Mouse (Mus musculus) neutrophil, adult 65 days (primary cell): Measurements from ENCODE around the gene Stk4. TPM values are rescaled to one million over a fixed set of nuclear protein-coding genes. Genes with fewer than 3 reads are reported as not detected.

Source experiments
- total RNA-seq: library from RNA; stranded (reverse); gene quantifications from 2 replicates; pipeline ENCODE4 v1.2.4, GENCODE M21; 2023

The Stk4 gene
- 146 and 165 TPM in 2 replicates for total RNA-seq

DNA sequence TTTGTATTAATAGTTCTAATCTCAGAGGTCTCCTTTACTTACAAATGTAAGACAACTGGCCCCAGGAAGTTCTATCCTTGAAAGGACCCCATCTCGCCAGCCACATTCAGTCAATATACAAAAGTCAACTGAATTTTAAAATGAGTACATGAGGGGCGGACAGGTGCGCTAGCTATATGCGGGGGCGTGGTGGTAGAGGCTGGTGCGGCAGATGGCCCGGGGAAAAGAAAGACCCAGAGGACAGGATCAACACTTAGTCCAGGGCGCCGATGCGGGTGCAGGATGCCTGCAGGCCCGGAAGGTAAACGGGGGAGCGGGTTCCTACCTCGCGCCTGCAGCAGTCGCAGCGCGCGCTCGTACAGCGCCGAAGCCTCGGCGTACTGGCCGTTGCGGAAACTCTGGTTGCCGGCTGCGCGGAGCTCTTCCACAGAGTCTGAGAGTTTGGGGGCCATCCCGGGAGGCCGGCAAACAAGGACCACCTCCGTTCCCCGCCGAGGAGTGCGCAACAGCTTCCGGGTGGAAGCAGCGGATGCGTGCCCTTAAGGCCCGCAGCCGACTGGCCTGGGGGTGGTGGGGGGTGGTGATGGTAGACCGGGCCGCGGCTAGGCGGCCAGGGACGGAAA, at the start of gene Stk4:
Gene Stk4 (plus strand): TSS at position 181 of the 623 bp plus-strand sequence.

DNA sequence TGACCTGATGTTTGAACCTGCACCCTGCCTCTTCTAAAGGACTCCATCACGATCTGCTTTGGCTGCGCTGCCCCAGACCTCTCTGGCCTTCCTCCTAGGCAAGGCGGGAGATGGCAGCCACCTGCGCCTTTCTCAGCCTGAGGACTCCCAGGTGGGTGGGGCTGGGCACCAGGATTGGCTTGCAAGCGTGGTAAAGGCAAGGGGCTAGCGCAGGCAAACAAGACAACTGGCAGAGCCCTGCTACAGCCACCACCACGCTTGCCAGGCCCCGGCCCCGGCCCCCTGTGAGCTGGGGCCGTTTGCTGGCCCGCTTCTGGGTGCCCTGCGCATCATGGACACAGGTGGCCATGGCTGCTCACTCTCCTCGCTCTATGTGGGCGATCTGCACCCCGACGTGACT, 45.0 kb upstream of the Stk4 start, which contains the start of gene Pabpc1l:
Gene Pabpc1l (plus strand): TSS at position 301 of the 400 bp plus-strand sequence.

DNA sequence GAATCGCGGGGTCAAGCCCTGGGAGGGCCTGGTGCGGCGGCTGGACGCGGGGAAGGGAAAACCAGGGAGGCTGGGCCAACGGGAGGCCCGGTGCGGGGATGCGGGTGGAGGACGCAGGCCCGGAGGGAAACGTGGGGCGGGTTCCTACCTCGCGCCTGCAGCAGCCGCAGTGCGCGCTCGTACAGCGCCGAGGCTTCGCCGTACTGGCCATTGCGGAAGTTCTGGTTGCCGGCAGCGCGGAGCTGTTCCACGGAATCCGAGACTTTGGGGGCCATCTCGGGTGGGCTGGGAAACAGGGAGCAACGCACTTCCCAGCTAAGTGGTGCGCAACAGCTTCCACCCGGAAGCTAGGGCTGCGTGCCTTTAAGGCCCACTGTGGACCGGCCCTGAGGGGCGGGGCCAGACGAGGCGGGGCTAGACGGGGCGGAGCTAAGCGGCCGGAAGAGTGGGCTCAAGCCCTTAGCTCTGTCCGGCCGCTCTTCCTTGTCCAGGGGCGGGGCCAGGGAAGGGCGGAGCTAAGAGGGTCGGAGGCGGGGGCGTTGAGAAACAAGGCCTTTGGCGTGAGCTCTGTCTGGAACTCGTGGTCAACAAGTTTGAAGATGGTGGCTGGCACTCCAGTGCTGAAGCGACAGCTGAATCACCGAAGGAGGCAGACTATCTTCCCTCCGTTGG, 779 bp downstream of the Stk4 start, which contains the start of gene Tomm34:
Gene Tomm34 (minus strand): TSS at position 405 of the 672 bp plus-strand sequence.

DNA sequence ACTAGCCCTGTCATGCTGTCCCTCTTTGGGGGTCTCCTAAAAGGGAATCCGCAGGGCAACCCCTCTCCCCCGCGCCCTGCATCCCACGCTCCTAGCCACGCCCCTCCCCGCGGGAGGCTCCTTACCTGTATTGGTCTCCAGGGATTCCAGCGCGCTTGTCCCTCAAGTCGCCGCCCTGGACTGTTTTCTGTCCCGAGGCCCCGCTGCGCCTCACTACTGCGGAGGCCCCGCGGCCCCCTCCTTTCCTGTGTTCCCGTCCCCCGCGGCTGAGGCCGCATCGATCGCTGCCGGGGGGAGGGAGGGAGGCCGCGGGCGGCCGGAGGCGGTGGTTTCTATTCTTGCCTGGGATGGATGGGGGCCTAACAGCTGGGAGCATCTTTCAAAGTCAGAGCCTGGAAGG, 100.8 kb downstream of the Stk4 start, which contains the start of gene Kcns1:
Gene Kcns1 (minus strand): TSS at position 212 of the 400 bp plus-strand sequence.

DNA sequence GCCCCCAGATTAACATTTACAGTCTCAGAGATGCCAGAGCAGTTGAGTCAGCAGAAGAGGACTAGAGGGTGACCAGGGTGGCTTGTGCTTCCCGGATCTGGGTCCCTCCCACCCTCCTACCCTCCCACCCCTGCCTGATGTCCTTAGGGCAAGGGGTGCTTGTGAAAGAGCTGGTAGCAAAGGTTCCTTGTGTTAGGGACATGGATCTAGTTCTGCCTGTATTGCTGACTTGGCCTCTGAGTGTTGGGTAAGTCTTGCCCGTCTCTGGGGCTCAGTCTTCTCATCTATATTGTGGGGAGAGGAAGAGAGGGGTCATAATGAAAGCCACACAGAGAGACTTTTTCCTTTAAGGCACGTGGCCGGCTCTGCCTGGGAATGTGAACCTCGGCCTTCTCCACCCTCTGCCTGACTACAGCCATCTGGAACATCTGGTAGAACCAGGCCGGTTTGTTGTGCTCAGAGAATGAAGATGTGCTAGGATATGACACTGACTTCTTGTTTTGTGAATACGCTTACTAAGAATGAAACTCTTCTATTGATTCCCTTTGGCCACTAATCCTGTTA, 112.7 kb downstream of the Stk4 start, which contains the start of gene Wfdc5:
Gene Wfdc5 (minus strand): TSS at position 51 of the 564 bp plus-strand sequence.

DNA sequence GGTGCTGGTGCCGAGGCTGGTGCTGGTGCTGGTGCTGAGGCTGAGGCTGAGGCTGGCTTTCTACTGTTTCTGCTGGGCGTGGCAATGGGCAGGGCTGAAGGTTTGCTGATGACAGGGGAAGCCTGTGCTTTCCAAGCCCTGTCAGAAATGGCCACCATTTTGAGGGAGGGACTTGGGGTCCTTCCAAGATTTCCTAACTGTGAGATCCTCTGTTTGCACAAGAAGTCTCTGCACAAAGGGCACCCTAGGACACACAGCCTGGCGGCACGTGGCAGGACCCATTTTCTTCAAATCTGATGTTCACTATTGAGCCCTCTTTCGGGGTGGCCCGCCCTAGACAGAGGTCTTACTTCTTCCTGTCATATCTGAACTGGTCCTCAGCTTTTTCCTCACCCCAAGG, 120.5 kb downstream of the Stk4 start, which contains the start of gene Wfdc12:
Gene Wfdc12 (minus strand): TSS at position 33 of the 400 bp plus-strand sequence.

DNA sequence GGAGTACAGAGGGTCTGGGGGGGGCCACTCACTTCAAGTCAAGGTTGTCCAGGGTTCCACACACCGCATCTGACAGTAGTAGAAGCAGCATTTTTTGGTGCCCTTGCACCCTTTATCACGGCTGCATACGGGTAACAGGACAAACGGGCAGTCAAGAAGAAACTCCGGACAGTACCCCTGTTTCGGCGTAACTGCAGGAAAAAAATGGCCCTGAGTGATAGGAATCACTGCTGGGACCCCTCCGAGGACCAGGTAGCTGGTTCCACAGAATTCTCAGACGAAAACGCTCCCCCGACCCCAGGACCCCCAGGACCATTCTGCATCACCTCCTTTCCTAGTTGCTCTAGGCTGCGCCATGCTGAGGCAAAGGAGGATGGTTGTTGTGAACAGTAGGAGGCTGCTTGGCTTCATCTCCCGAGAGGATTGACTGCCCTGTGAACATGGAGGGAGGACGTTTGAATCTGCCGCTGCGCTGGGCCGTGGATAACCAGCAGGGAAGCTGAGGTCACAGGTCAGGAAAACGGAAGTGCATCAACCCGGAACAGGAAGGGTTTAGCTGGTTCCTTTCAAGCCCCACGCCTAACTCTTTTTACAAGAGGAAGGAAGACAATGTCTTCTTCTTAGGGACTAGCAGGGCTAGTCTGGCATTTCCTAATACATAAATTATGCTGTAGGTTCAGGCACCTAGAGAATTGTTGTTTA, 129.7 kb downstream of the Stk4 start, which contains the start of gene Wfdc15a:
Gene Wfdc15a (minus strand): TSS at position 505 of the 702 bp plus-strand sequence.

Other genes with a start within 250 kb of the Stk4 start
- not detected in 2 replicates for gene Ccn5, start 249.5 kb upstream of the Stk4 start, total RNA-seq
- gene Kcnk15, start 216.7 kb upstream of the Stk4 start, total RNA-seq, result not detected in 2 replicates
- gene Rims4, start 151.6 kb upstream of the Stk4 start, total RNA-seq, result 0.25 and 0.32 TPM in 2 replicates
- gene Ywhab, start 75.4 kb upstream of the Stk4 start, total RNA-seq, result 143 and 153 TPM in 2 replicates
- gene Pabpc1l, start 44.9 kb upstream of the Stk4 start, total RNA-seq, result 17.3 and 24.3 TPM in 2 replicates
- gene Tomm34, start 847 bp downstream of the Stk4 start, total RNA-seq, result 38.4 and 51.3 TPM in 2 replicates
- not detected in 2 replicates for gene Kcns1, start 100.8 kb downstream of the Stk4 start, total RNA-seq
- gene Wfdc5, start 112.4 kb downstream of the Stk4 start, total RNA-seq, result not detected in 2 replicates
- not detected in 2 replicates for gene Wfdc12, start 120.3 kb downstream of the Stk4 start, total RNA-seq
- not detected in 2 replicates for gene Wfdc15a, start 129.8 kb downstream of the Stk4 start, total RNA-seq
- gene Wfdc15b, start 151.3 kb downstream of the Stk4 start, total RNA-seq, result not detected in 2 replicates
- not detected in 2 replicates for gene Svs2, start 168.1 kb downstream of the Stk4 start, total RNA-seq
- not detected in 2 replicates for gene Svs3b, start 186.3 kb downstream of the Stk4 start, total RNA-seq
- not detected in 2 replicates for gene Svs4, start 208.1 kb downstream of the Stk4 start, total RNA-seq
- not detected in 2 replicates for gene Svs3a, start 218.9 kb downstream of the Stk4 start, total RNA-seq
- gene Svs6, start 246.4 kb downstream of the Stk4 start, total RNA-seq, result not detected in 2 replicates